21 mouse cellular contexts compared by ENCODE assay signal in genomic region chr11:23735820-23736470, GRCm38 (mm10). TPM values are rescaled to one million over a fixed set of nuclear protein-coding genes. Genes with fewer than 3 reads are reported as not detected.
A peak's percentile ranks its signal among the peaks of the same experiment; 100 is the strongest.
DNase-seq lines count a peak whose midpoint lies in the region; ATAC-seq and TF ChIP-seq lines count a peak whose summit lies in the region.
"Had no signal": no experiment of that assay in that cellular context is flagged by ENCODE, and none has a peak within 500 bp of the region (broad histone marks: within the 10 kb centered on the region; RNA-seq: fewer than 3 reads in every experiment).

No protein-coding gene starts in this region.

- peaks cover 7% of the 10 kb centered on the region; the same call in 1 of the 2 replicates for H3K36me3 ChIP-seq in midbrain, postnatal 0 days (ENCODE audit: insufficient read depth, low read length)
- H3K36me3 ChIP-seq in midbrain, embryonic 14.5 days (ENCODE audit: control insufficient read depth, insufficient read depth, low read length): peaks cover 10% of the 10 kb centered on the region

- H3K4me2 ChIP-seq in midbrain, postnatal 0 days (ENCODE audit: low read depth, low read length, poor library complexity, severe bottlenecking): no peak overlapping the region
- H3K4me2 ChIP-seq in midbrain, embryonic 14.5 days (ENCODE audit: low read length): no peak overlapping the region
- H3K4me2 ChIP-seq: embryonic facial prominence, embryonic 13.5 days; heart, embryonic 13.5 days; limb, embryonic 15.5 days; midbrain, embryonic 13.5 days had no signal

- H3K27me3 ChIP-seq in midbrain, postnatal 0 days (ENCODE audit: insufficient read depth, low read length): no peaks in the 10 kb centered on the region
- H3K27me3 ChIP-seq in midbrain, embryonic 14.5 days (ENCODE audit: control insufficient read depth, insufficient read depth, low read length): no peaks in the 10 kb centered on the region
- H3K27me3 ChIP-seq: embryonic facial prominence, embryonic 13.5 days; heart, embryonic 13.5 days; limb, embryonic 15.5 days; midbrain, embryonic 13.5 days had no signal

- no peak for DNase-seq in frontal cortex, postnatal 25 days (ENCODE audit: low spot score in 2 of 2)
- DNase-seq in midbrain, postnatal 0 days (ENCODE audit: low spot score): peak; percentile 6
- DNase-seq in midbrain, embryonic 14.5 days: no peak
- peak; percentile 79 for DNase-seq in brain, adult 2 months (ENCODE audit: low read depth, low spot score)
- peak; percentile 8 to 41 for DNase-seq in cerebellum, postnatal 25 days
- DNase-seq in gastrocnemius, adult 8-10 months (ENCODE audit: low spot score in 2 of 2): no peak
- DNase-seq in neural tube, embryonic 10.5 days (ENCODE audit: extremely low spot score, low spot score): no peak
- DNase-seq: heart, postnatal 36 days; kidney, adult 18-20 months; kidney, postnatal 14 days; layer of hippocampus, postnatal 36 days; lung, adult 18-20 months; thymus, postnatal 36 days had no signal

- TF ChIP-seq CTCF in midbrain, postnatal 0 days (IDR thresholded peaks at IDR 0.05): no peak

- ATAC-seq in frontal cortex, adult (ENCODE audit: low TSS enrichment): peak; percentile 79
- ATAC-seq in midbrain, postnatal 0 days (ENCODE audit: low FRiP score): no peak
- no peak for ATAC-seq in midbrain, embryonic 14.5 days (ENCODE audit: low FRiP score, low TSS enrichment)
- ATAC-seq: hindbrain, embryonic 16.5 days; midbrain, embryonic 13.5 days had no signal

- H3K4me1 ChIP-seq in midbrain, postnatal 0 days (ENCODE audit: insufficient read depth, low read length): no peaks in the 10 kb centered on the region
- no peaks in the 10 kb centered on the region for H3K4me1 ChIP-seq in midbrain, embryonic 14.5 days (ENCODE audit: control insufficient read depth, insufficient read depth, low read length)
- H3K4me1 ChIP-seq: embryonic facial prominence, embryonic 13.5 days; forebrain, embryonic 10.5 days; heart, embryonic 13.5 days; limb, embryonic 15.5 days; midbrain, embryonic 13.5 days had no signal

- no peak overlapping the region for H3K27ac ChIP-seq in midbrain, postnatal 0 days (ENCODE audit: low read depth, low read length)
- no peak overlapping the region for H3K27ac ChIP-seq in midbrain, embryonic 14.5 days (replicated peaks; ENCODE audit: low read depth, low read length)
- H3K27ac ChIP-seq: embryonic facial prominence, embryonic 13.5 days; forebrain, embryonic 10.5 days; heart, embryonic 13.5 days; limb, embryonic 15.5 days; midbrain, embryonic 13.5 days; stomach, postnatal 0 days had no signal

- H3K4me3 ChIP-seq in midbrain, postnatal 0 days (ENCODE audit: low read depth, low read length): no peak overlapping the region
- H3K4me3 ChIP-seq in midbrain, embryonic 14.5 days (replicated peaks; ENCODE audit: low read depth, low read length): no peak overlapping the region
- H3K4me3 ChIP-seq: embryonic facial prominence, embryonic 13.5 days; forebrain, embryonic 10.5 days; heart, embryonic 13.5 days; limb, embryonic 15.5 days; midbrain, embryonic 13.5 days had no signal

- H3K9ac ChIP-seq in midbrain, postnatal 0 days (replicated peaks; ENCODE audit: low read length, poor library complexity, severe bottlenecking): no peak overlapping the region
- no peak overlapping the region for H3K9ac ChIP-seq in midbrain, embryonic 14.5 days (replicated peaks; ENCODE audit: low read length)
- H3K9ac ChIP-seq: embryonic facial prominence, embryonic 13.5 days; heart, embryonic 13.5 days; limb, embryonic 15.5 days; midbrain, embryonic 13.5 days had no signal

- H3K9me3 ChIP-seq in midbrain, postnatal 0 days (ENCODE audit: low read length): no peaks in the 10 kb centered on the region
- no peaks in the 10 kb centered on the region for H3K9me3 ChIP-seq in midbrain, embryonic 14.5 days (ENCODE audit: control insufficient read depth, low read length)
- H3K9me3 ChIP-seq: embryonic facial prominence, embryonic 13.5 days; forebrain, embryonic 10.5 days; heart, embryonic 13.5 days; limb, embryonic 15.5 days; midbrain, embryonic 13.5 days had no signal

RNA-seq across cellular contexts. Expression of gene Rel, which starts 34.8 kb away (rescaled TPM):
- total RNA-seq in midbrain, postnatal 0 days (2014; rRNA removed): 0.90 and 0.99 TPM in 2 replicates
- 0.29 and 0.38 TPM in 2 replicates for polyA plus RNA-seq in midbrain, postnatal 0 days (2015; fragmentation: Nextera tagmentation; extraction: Ambion mirVana)
- 0.28 and 0.30 TPM in 2 replicates for polyA plus RNA-seq in midbrain, embryonic 14.5 days (2014; fragmentation: Nextera tagmentation; extraction: Ambion mirVana)
- total RNA-seq in gastrocnemius, adult 8-10 months (2022): 1 to 10 TPM; 2.8 to 3.7 (median 3.6) TPM

Comparison
In these comparisons a context has a peak if more than half of its experiments do, and no peak if none do; other contexts are left out.
1. DNase-seq: peak in midbrain, postnatal 0 days (single experiment), brain, adult 2 months (single experiment) and cerebellum, postnatal 25 days (2 of 2); none in frontal cortex, postnatal 25 days (0 of 2), midbrain, embryonic 14.5 days (single experiment), gastrocnemius, adult 8-10 months (0 of 2) and neural tube, embryonic 10.5 days (single experiment).